Mouse (Mus musculus) ES-Bruce4 (cell line): ENCODE results near the gene Nxph4. TPM values are rescaled to one million over a fixed set of nuclear protein-coding genes. Genes with fewer than 3 reads are reported as not detected.

ENCODE experiments used
- H3K27ac ChIP-seq: 2 replicates; pipeline ENCODE4 v1.5.1; 2012; ENCODE audit warnings: low read length, inconsistent platforms; ENCODE audit not compliant: insufficient read depth
- H3K27me3 ChIP-seq: 2 replicates; pipeline ENCODE4 v1.6.1; 2012; ENCODE audit warnings: mild to moderate bottlenecking, low read length, inconsistent platforms; ENCODE audit not compliant: control insufficient read depth, poor library complexity, insufficient read depth, severe bottlenecking
- H3K36me3 ChIP-seq: 2 replicates; pipeline ENCODE4 v1.6.1; 2012; ENCODE audit warnings: inconsistent platforms, mild to moderate bottlenecking, low read length, moderate library complexity; ENCODE audit not compliant: control insufficient read depth, poor library complexity, insufficient read depth, severe bottlenecking
- H3K4me1 ChIP-seq: one replicate; pipeline ENCODE4 v1.8.1; 2011; ENCODE audit warnings: low read length; ENCODE audit not compliant: control insufficient read depth, insufficient read depth
- H3K4me3 ChIP-seq: 2 replicates; pipeline ENCODE4 v1.5.1; 2011; ENCODE audit warnings: low read depth, mild to moderate bottlenecking, low read length
- H3K9ac ChIP-seq: 2 replicates; pipeline ENCODE4 v1.6.1; 2012; ENCODE audit warnings: low read depth, mild to moderate bottlenecking, inconsistent platforms; ENCODE audit not compliant: poor library complexity, severe bottlenecking
- H3K9me3 ChIP-seq: replicated peaks from 2 replicates; pipeline ENCODE4 v1.6.1; 2012; ENCODE audit warnings: mild to moderate bottlenecking, low read length, inconsistent platforms; ENCODE audit not compliant: control insufficient read depth, poor library complexity, insufficient read depth, severe bottlenecking
- CTCF ChIP-seq: IDR thresholded peaks from one replicate; pipeline ENCODE4 v1.8.1; 2011; ENCODE audit warnings: low read depth, low read length
- EP300 ChIP-seq: IDR thresholded peaks from 2 replicates; pipeline ENCODE4 v1.6.1; 2011; ENCODE audit warnings: low read depth, low read length; ENCODE audit not compliant: insufficient read depth
- POLR2A ChIP-seq: IDR thresholded peaks from one replicate; pipeline ENCODE4 v1.8.1; 2011; ENCODE audit warnings: low read length; ENCODE audit not compliant: insufficient read depth
- polyA plus RNA-seq: library from polyadenylated mRNA; stranded (reverse); fragments of >200 nt; gene quantifications from 2 replicates; pipeline ENCODE4 v1.2.4, GENCODE M21; 2011; ENCODE audit warnings: low read depth; ENCODE audit not compliant: missing spikeins, insufficient read depth, insufficient read length

The Nxph4 gene
- 0.79 TPM in 1 of 2 replicates, not detected in the other for polyA plus RNA-seq

- no peaks in the 10 kb centered on the region for H3K9me3 ChIP-seq
- peaks cover 7% of the 10 kb centered on the region for H3K4me1 ChIP-seq
- peak within 1 kb of the TSS; percentile 61 for H3K4me3 ChIP-seq
- peaks cover 8% of the 10 kb centered on the region; the same call in 1 of the 2 replicates for H3K27me3 ChIP-seq
- H3K27ac ChIP-seq = no peak within 1 kb of the TSS
- peak within 1 kb of the TSS; percentile 26 for H3K9ac ChIP-seq
- TF ChIP-seq EP300 (0 out of 2 replicates have a peak, but pooled peaks have one; percentile 41), POLR2A (no peak)
- no peaks in the 10 kb centered on the region for H3K36me3 ChIP-seq
Observed at GRCm38 (mm10) chr10:127534036-127534928, at the start of gene Nxph4. Nxph4 (minus strand) TSS chr10:127534559.

GRCm38 (mm10) chr10:127583649-127584048 is 49.3 kb upstream of the Nxph4 start:
- no peak for TF ChIP-seq CTCF
- TF ChIP-seq EP300 = no peak
- no peak for TF ChIP-seq POLR2A
- H3K36me3 ChIP-seq = no peaks in the 10 kb centered on the region

GRCm38 (mm10) chr10:127581291-127581690 is 46.9 kb upstream of the Nxph4 start:
- peaks cover 2% of the 10 kb centered on the region for H3K4me1 ChIP-seq
- H3K27me3 ChIP-seq = no peaks in the 10 kb centered on the region
- no peaks in the 10 kb centered on the region for H3K36me3 ChIP-seq

More at GRCm38 (mm10) chr10:127583649-127584048, 49.3 kb upstream of the Nxph4 start:
- Histone ChIP-seq H3K4me3 (no peak overlapping the region), H3K9ac (no peak overlapping the region), H3K4me1 (peaks cover 5% of the 10 kb centered on the region), H3K27me3 (no peaks in the 10 kb centered on the region), H3K27ac (no peak overlapping the region), H3K9me3 (no peaks in the 10 kb centered on the region)

GRCm38 (mm10) chr10:127577982-127578381 is 43.6 kb upstream of the Nxph4 start:
- Histone ChIP-seq H3K4me3 (no peak overlapping the region), H3K9ac (no peak overlapping the region), H3K27me3 (no peaks in the 10 kb centered on the region), H3K4me1 (peaks cover 2% of the 10 kb centered on the region), H3K27ac (no peak overlapping the region), H3K9me3 (no peaks in the 10 kb centered on the region), H3K36me3 (no peaks in the 10 kb centered on the region)
- no peak for TF ChIP-seq EP300
- no peak for TF ChIP-seq CTCF
- no peak for TF ChIP-seq POLR2A

More at GRCm38 (mm10) chr10:127581291-127581690, 46.9 kb upstream of the Nxph4 start:
- TF ChIP-seq POLR2A (no peak), CTCF (no peak), EP300 (no peak)
- no peak overlapping the region for H3K9ac ChIP-seq
- no peak overlapping the region for H3K27ac ChIP-seq
- no peak overlapping the region for H3K4me3 ChIP-seq
- H3K9me3 ChIP-seq = no peaks in the 10 kb centered on the region

- Histone ChIP-seq H3K9ac (no peak overlapping the region), H3K9me3 (no peaks in the 10 kb centered on the region), H3K4me1 (peaks cover 2% of the 10 kb centered on the region), H3K4me3 (no peak overlapping the region), H3K27ac (no peak overlapping the region), H3K27me3 (no peaks in the 10 kb centered on the region), H3K36me3 (no peaks in the 10 kb centered on the region)
- TF ChIP-seq POLR2A (no peak), CTCF (no peak), EP300 (no peak)
Observed at GRCm38 (mm10) chr10:127577156-127577555, 42.8 kb upstream of the Nxph4 start.
